Mouse (Mus musculus) spleen, adult 12 weeks (tissue): ENCODE data around the gene Eqtn.

ENCODE experiments used
- DNase-seq: peaks from one replicate; pipeline ENCODE4 v3.0.0; 2022; ENCODE audit warnings: low spot score

Eqtn gene

GRCm38 (mm10) chr4:94928743-94929142 is at the start of gene Eqtn:
Gene Eqtn (minus strand): TSS chr4:94928843.
- no peak for DNase-seq

GRCm38 (mm10) chr4:94973321-94973720 is 44.7 kb upstream of the Eqtn start:
- DNase-seq = no peak

DNA sequence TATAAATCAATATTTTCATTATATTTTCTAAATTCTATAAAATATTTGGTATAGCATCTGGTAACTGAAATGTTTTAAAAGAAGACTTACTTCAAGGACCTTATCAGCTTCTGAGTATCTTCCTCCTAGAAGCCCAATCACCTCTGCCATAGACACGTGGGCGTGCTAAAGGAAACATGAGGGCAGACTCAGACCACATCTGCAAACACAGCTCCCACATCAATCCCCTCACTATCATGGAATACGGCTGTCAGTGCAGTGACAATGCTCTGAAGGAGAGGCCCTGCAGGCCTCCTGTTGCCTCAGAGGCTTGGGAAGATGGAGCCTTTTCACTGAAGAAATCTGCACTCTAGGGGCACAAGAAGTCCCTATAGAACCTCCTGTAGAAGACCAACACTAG is 24.1 kb upstream of the Eqtn start:
- DNase-seq = no peak

GRCm38 (mm10) chr4:94941221-94941855 is 12.7 kb upstream of the Eqtn start:
- DNase-seq = no peak

DNA sequence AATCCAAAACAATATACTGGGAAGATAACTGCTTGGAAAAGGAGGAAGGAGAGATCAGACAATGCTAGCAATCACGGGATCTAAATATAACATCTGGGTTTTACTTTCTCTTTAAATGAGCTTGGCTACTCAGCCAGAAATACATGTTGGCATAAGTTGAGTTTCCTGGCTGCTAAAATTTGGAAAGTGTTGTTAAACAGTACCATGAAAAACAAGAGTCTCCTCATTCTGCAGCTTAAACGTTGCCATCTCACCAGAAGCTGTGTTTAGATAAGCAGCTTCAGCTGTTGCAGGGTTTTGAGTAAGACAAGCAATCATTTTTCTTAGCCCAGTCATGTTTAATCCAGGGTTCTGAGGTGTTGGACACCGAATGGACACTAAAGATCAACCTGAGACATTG is 26.9 kb downstream of the Eqtn start:
- no peak for DNase-seq

DNA sequence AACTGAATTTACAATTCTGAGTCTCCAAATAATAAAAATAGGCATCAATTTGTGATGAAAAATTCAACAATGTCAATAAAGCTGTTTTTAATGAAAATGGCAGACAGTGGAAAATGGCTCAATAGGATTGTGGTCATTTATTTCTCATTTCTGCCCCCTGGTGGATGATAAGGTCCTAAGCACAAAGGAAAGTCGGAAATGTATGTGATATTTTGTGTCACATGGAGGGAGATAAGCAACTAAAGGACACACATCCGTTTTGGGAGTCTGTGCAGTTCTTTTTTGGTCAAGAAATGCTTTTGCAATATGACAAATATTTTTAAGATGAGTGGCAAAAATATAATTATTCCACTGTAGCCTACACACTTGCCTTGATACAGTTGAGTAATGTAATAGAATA is 27.9 kb downstream of the Eqtn start:
- no peak for DNase-seq
